In genomic region chr1:59435270-59435669, GRCm38 (mm10) we compare ENCODE assay signal across 21 mouse cellular contexts.
"Had no signal": no experiment of that assay in that cellular context is flagged by ENCODE, and none has a peak within 500 bp of the region (broad histone marks: within the 10 kb centered on the region; RNA-seq: fewer than 3 reads in every experiment).

No protein-coding gene starts in this region.

- H3K4me3 ChIP-seq: liver, embryonic 15.5 days; lung, embryonic 15.5 days; myocyte; neural tube, embryonic 13.5 days; neural tube, embryonic 15.5 days had no signal

- H3K9ac ChIP-seq: liver, embryonic 15.5 days; liver, postnatal 0 days; lung, embryonic 15.5 days; neural tube, embryonic 13.5 days; neural tube, embryonic 15.5 days had no signal

- H3K9me3 ChIP-seq: liver, embryonic 15.5 days; lung, embryonic 15.5 days; neural tube, embryonic 13.5 days; neural tube, embryonic 15.5 days had no signal

- H3K27ac ChIP-seq: liver, embryonic 15.5 days; lung, embryonic 15.5 days; neural tube, embryonic 13.5 days; neural tube, embryonic 15.5 days had no signal

- ATAC-seq: liver, postnatal 0 days; lung, postnatal 0 days; midbrain, embryonic 16.5 days had no signal

- H3K36me3 ChIP-seq: liver, embryonic 15.5 days; lung, embryonic 15.5 days; neural tube, embryonic 13.5 days; neural tube, embryonic 15.5 days had no signal

- H3K27me3 ChIP-seq: liver, embryonic 15.5 days; lung, embryonic 15.5 days; neural tube, embryonic 13.5 days; neural tube, embryonic 15.5 days had no signal

- DNase-seq: liver, postnatal 0 days; lung, adult 2 months; lung, postnatal 14 days; lung, postnatal 4 days; midbrain, embryonic 14.5 days; retina, postnatal 1 day; right cerebral cortex, adult 18-20 months; right cerebral cortex, postnatal 25 days; right cerebral cortex, postnatal 4 days; spleen, adult 18-20 months; thymus, adult 18-20 months; thymus, postnatal 14 days; thymus, postnatal 36 days had no signal

- H3K4me2 ChIP-seq: liver, embryonic 15.5 days; lung, embryonic 15.5 days; midbrain, embryonic 11.5 days; neural tube, embryonic 13.5 days; neural tube, embryonic 15.5 days had no signal
